Mouse (Mus musculus) heart, postnatal 0 days (tissue): ENCODE data around the gene Ptges3. TPM values are rescaled to one million over a fixed set of nuclear protein-coding genes. Genes with fewer than 3 reads are reported as not detected.

Experiments used
- ATAC-seq: fragments of 200-750 bp; cut with Nextera tagmentation; 2 replicates; pipeline ENCODE4 v1.8.0; 2017; ENCODE audit warnings: low read depth, moderate number of reproducible peaks, moderate library complexity; ENCODE audit not compliant: insufficient read depth
- DNase-seq: peaks from one replicate; pipeline ENCODE4 v3.0.0-alpha.2; 2016; ENCODE audit warnings: low spot score
- H3K27ac ChIP-seq: fragments of 300-500 bp; sonication (generic); 2 replicates; pipeline ENCODE4 v1.5.1; 2014; ENCODE audit warnings: low read depth, mild to moderate bottlenecking
- H3K27me3 ChIP-seq: fragments of 300-500 bp; sonication (generic); 2 replicates; pipeline ENCODE4 v1.6.1; 2014; ENCODE audit warnings: low read length, mixed read lengths; ENCODE audit not compliant: control insufficient read depth, insufficient read depth
- H3K36me3 ChIP-seq: fragments of 300-500 bp; sonication (generic); replicated peaks from 2 replicates; pipeline ENCODE4 v1.6.1; 2014; ENCODE audit warnings: low read length, mixed read lengths; ENCODE audit not compliant: control insufficient read depth, insufficient read depth
- H3K4me1 ChIP-seq: fragments of 300-500 bp; sonication (generic); 2 replicates; pipeline ENCODE4 v1.6.1; 2014; ENCODE audit warnings: antibody characterized with exemption; ENCODE audit not compliant: control insufficient read depth, insufficient read depth
- H3K4me2 ChIP-seq: fragments of 300-500 bp; sonication (generic); 2 replicates; pipeline ENCODE4 v1.6.1; 2014; ENCODE audit warnings: low read depth, mild to moderate bottlenecking, low read length, moderate library complexity
- H3K4me3 ChIP-seq: fragments of 300-500 bp; sonication (generic); 2 replicates; pipeline ENCODE4 v1.5.1; 2014; ENCODE audit warnings: low read depth, low read length
- H3K9ac ChIP-seq: fragments of 300-500 bp; sonication (generic); replicated peaks from 2 replicates; pipeline ENCODE4 v1.6.1; 2014; ENCODE audit warnings: low read depth, low read length, mixed read lengths
- H3K9me3 ChIP-seq: fragments of 300-500 bp; sonication (generic); replicated peaks from 2 replicates; pipeline ENCODE4 v1.6.1; 2016; ENCODE audit warnings: low read length; ENCODE audit not compliant: control insufficient read depth
- CTCF ChIP-seq: IDR thresholded peaks from 2 replicates; pipeline ENCODE4 v1.5.1; 2016; ENCODE audit warnings: antibody characterized with exemption, control low read depth, low read depth
- EP300 ChIP-seq: IDR thresholded peaks from 2 replicates; pipeline ENCODE4 v1.6.1; 2016; ENCODE audit warnings: antibody characterized with exemption, low read depth
- WGBS: fragments of 180-500 bp; shearing (Covaris S2); extraction: QIAGEN DNeasy Blood & Tissue Kit; methylation state at CpG from one replicate; pipeline ENCODE4 v1.1.7; 2014; 5-methylcytosine and 5-hydroxymethylcytosine counted together
- polyA plus RNA-seq: library from polyadenylated mRNA; unstranded; fragments of >200 nt; fragmentation: Nextera tagmentation; extraction: Ambion mirVana; gene quantifications from 2 replicates; pipeline ENCODE4 v1.2.1, GENCODE M21; 2015
- total RNA-seq: library from RNA; depleted of rRNA; stranded (reverse); fragments of >200 nt; gene quantifications from 2 replicates; pipeline ENCODE4 v1.2.3, GENCODE M21; 2014; ENCODE audit warnings: low replicate concordance

Gene Ptges3
- total and polyA plus RNA-seq, 2 experiments from 2014 or later, result 48.4 to 209 TPM

GRCm38 (mm10) chr10:128096693-128097586, 38.2 kb downstream of the Ptges3 start:
- ATAC-seq (peak; percentile 66), DNase-seq (peak; percentile 89)
- Histone ChIP-seq H3K4me3 (peak overlapping the region; percentile 92), H3K27me3 (no peaks in the 10 kb centered on the region), H3K4me2 (peak overlapping the region; percentile 73), H3K27ac (peak overlapping the region; percentile 76), H3K4me1 (peaks cover 35% of the 10 kb centered on the region), H3K9ac (peak overlapping the region; percentile 90), H3K9me3 (no peaks in the 10 kb centered on the region), H3K36me3 (0 out of 2 replicates have a peak, but pooled peaks cover 5% of the 10 kb centered on the region)
- TF ChIP-seq EP300 (peak; percentile 62; the same call in 1 of the 2 replicates), CTCF (peak; percentile 3)
- WGBS, result under 1% methylated on average over 75 of the region's 86 CpGs

GRCm38 (mm10) chr10:128097587-128097971, 38.8 kb downstream of the Ptges3 start:
- ATAC-seq (no peak), DNase-seq (peak; percentile 34)
- TF ChIP-seq EP300, result no peak
- TF ChIP-seq CTCF, result no peak
- Histone ChIP-seq H3K4me2 (peak overlapping the region; percentile 73), H3K4me1 (peaks cover 35% of the 10 kb centered on the region), H3K9ac (peak overlapping the region; percentile 90), H3K27me3 (no peaks in the 10 kb centered on the region), H3K9me3 (no peaks in the 10 kb centered on the region), H3K27ac (peak overlapping the region; percentile 76), H3K36me3 (0 out of 2 replicates have a peak, but pooled peaks cover 5% of the 10 kb centered on the region), H3K4me3 (peak overlapping the region; percentile 92)
- WGBS, result 1% methylated on average over 13 of the region's 13 CpGs

- H3K27ac ChIP-seq, result peak overlapping the region; percentile 58
- H3K27me3 ChIP-seq, result no peaks in the 10 kb centered on the region
- H3K36me3 ChIP-seq, result peaks cover 66% of the 10 kb centered on the region
- no peak overlapping the region for H3K4me2 ChIP-seq
- DNase-seq, result peak; percentile 69
- H3K4me1 ChIP-seq, result no peaks in the 10 kb centered on the region
- no peaks in the 10 kb centered on the region for H3K9me3 ChIP-seq
- WGBS, result 51% methylated on average over 4 of the region's 4 CpGs
- no peak overlapping the region for H3K9ac ChIP-seq
- ATAC-seq, result peak; percentile 82
- no peak for TF ChIP-seq EP300
- TF ChIP-seq CTCF, result no peak
- H3K4me3 ChIP-seq, result no peak overlapping the region
Measured at GRCm38 (mm10) chr10:128110103-128110761, 51.5 kb downstream of the Ptges3 start.

GRCm38 (mm10) chr10:128111227-128111626, 52.5 kb downstream of the Ptges3 start:
- Histone ChIP-seq H3K27ac (no peak overlapping the region), H3K4me2 (no peak overlapping the region), H3K36me3 (peaks cover 76% of the 10 kb centered on the region), H3K4me1 (no peaks in the 10 kb centered on the region), H3K9ac (no peak overlapping the region), H3K27me3 (no peaks in the 10 kb centered on the region), H3K4me3 (no peak overlapping the region), H3K9me3 (no peaks in the 10 kb centered on the region)
- TF ChIP-seq CTCF (no peak), EP300 (no peak)
- DNase-seq (no peak), ATAC-seq (no peak)

GRCm38 (mm10) chr10:128123833-128124232, 65.1 kb downstream of the Ptges3 start:
- Histone ChIP-seq H3K4me3 (no peak overlapping the region), H3K9me3 (no peaks in the 10 kb centered on the region), H3K4me1 (no peaks in the 10 kb centered on the region), H3K27ac (no peak overlapping the region), H3K36me3 (peaks cover 93% of the 10 kb centered on the region), H3K27me3 (no peaks in the 10 kb centered on the region), H3K4me2 (no peak overlapping the region), H3K9ac (no peak overlapping the region)
- TF ChIP-seq EP300 (no peak), CTCF (no peak)
- ATAC-seq (no peak), DNase-seq (no peak)
- 93% methylated on average over 7 of the region's 7 CpGs for WGBS
